Mouse (Mus musculus) heart, embryonic 11.5 days (tissue): ENCODE results near the gene Ryk. TPM values are rescaled to one million over a fixed set of nuclear protein-coding genes. Genes with fewer than 3 reads are reported as not detected.

Experiments used
- ATAC-seq: fragments of 200-750 bp; cut with Nextera tagmentation; replicated peaks from 2 replicates; pipeline ENCODE4 v1.8.0; 2017; ENCODE audit warnings: moderate library complexity; ENCODE audit not compliant: insufficient number of reproducible peaks, low FRiP score, low TSS enrichment
- H3K27ac ChIP-seq: fragments of 300-500 bp; sonication (generic); 2 replicates; pipeline ENCODE4 v1.5.1; 2014; ENCODE audit warnings: mild to moderate bottlenecking, low read depth, low read length
- H3K27me3 ChIP-seq: fragments of 300-500 bp; sonication (generic); 2 replicates; pipeline ENCODE4 v1.6.1; 2014; ENCODE audit warnings: mild to moderate bottlenecking, low read length, mixed read lengths; ENCODE audit not compliant: control insufficient read depth, insufficient read depth
- H3K36me3 ChIP-seq: fragments of 300-500 bp; sonication (generic); 2 replicates; pipeline ENCODE4 v1.6.1; 2014; ENCODE audit warnings: mild to moderate bottlenecking, low read length, moderate library complexity, mixed read lengths; ENCODE audit not compliant: control insufficient read depth, insufficient read depth
- H3K4me1 ChIP-seq: fragments of 300-500 bp; sonication (generic); 2 replicates; pipeline ENCODE4 v1.6.1; 2014; ENCODE audit warnings: low read length; ENCODE audit not compliant: control insufficient read depth, insufficient read depth
- H3K4me2 ChIP-seq: fragments of 300-500 bp; sonication (generic); 2 replicates; pipeline ENCODE4 v1.6.1; 2014; ENCODE audit warnings: mild to moderate bottlenecking, moderate library complexity
- H3K4me3 ChIP-seq: fragments of 300-500 bp; sonication (generic); 2 replicates; pipeline ENCODE4 v1.5.1; 2014; ENCODE audit warnings: low read depth, low read length
- H3K9ac ChIP-seq: fragments of 300-500 bp; sonication (generic); 2 replicates; pipeline ENCODE4 v1.6.1; 2014; ENCODE audit warnings: mild to moderate bottlenecking, low read depth, low read length, moderate library complexity
- H3K9me3 ChIP-seq: fragments of 300-500 bp; sonication (generic); replicated peaks from 2 replicates; pipeline ENCODE4 v1.6.1; 2016; ENCODE audit warnings: low read length; ENCODE audit not compliant: control insufficient read depth
- WGBS: fragments of 180-500 bp; shearing (Covaris S2); extraction: QIAGEN DNeasy Blood & Tissue Kit; methylation state at CpG from one replicate; pipeline ENCODE4 v1.1.7; 2014; ENCODE audit not compliant: insufficient replicate concordance; 5-methylcytosine and 5-hydroxymethylcytosine counted together
- polyA plus RNA-seq: library from polyadenylated mRNA; unstranded; fragments of >200 nt; fragmentation: Nextera tagmentation; extraction: Ambion mirVana; gene quantifications from 2 replicates; pipeline ENCODE4 v1.2.1, GENCODE M21; 2014

Gene Ryk
- polyA plus RNA-seq, 1 experiment from 2014 or later = 20.4 TPM

DNA sequence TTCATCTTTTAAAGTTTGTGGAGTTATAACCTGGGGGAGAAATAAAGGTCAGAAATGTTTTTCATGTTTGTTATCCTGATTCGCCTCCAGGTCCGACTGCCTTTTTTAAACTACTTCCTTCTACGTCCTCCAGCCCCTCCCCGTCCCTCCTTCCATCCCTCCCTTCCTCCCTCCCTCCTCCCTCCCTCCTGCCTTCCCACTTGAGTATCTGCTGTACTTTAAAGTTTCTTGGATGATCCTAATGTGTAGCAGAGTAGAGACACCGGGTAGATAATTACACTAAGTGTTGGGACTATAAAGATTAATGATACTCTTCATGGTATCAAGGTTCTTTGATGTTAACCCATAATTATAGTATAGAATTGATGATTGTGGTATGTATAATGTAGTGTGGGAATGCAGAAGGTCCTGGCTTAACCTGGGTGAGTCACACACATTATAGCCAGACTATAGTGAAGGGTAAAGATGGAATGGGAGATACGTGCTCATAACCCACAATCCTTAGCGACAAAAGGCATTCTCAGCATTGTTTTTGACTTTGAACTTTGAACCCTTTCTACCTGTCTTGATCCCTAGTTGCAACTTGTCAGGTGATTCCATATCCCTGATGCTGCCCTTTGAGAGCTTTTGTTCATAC lies 41.5 kb downstream of the Ryk start:
- WGBS = 85% methylated on average over 7 of the region's 7 CpGs
- Histone ChIP-seq H3K27me3 (no peaks in the 10 kb centered on the region), H3K9me3 (no peaks in the 10 kb centered on the region), H3K27ac (no peak overlapping the region), H3K9ac (no peak overlapping the region), H3K4me2 (no peak overlapping the region), H3K4me1 (no peaks in the 10 kb centered on the region), H3K36me3 (peaks cover 12% of the 10 kb centered on the region), H3K4me3 (no peak overlapping the region)
- ATAC-seq = no peak

DNA sequence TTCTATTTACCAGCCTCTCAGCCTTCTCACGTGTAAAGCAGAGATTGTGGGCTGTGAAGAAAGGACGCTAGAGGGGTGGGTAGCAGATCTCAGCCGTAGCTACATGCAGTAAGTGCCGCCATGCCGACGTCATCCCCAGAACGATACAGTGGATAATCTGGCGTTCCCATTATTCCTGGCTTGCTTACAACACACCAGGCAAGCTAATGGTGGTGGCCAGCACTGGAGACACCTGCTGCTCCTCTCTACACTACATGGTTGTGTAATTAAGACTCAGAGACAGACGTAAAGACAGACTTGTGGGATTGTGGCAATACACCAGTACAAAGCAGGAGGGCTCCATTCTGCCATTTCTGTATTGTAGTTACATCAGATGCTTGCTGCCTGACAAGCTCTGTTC lies 43.2 kb downstream of the Ryk start:
- H3K9me3 ChIP-seq = no peaks in the 10 kb centered on the region
- WGBS = 80% methylated on average over 9 of the region's 9 CpGs

GRCm38 (mm10) chr9:102879545-102879944 lies 44.8 kb downstream of the Ryk start:
- Histone ChIP-seq H3K27me3 (no peaks in the 10 kb centered on the region), H3K36me3 (peaks cover 12% of the 10 kb centered on the region), H3K9me3 (no peaks in the 10 kb centered on the region), H3K9ac (no peak overlapping the region), H3K4me1 (no peaks in the 10 kb centered on the region), H3K4me3 (no peak overlapping the region), H3K4me2 (no peak overlapping the region), H3K27ac (no peak overlapping the region)
- no peak for ATAC-seq
- WGBS = 51% methylated on average over 8 of the region's 8 CpGs

More for the DNA sequence above, 43.2 kb downstream of the Ryk start:
- H3K36me3 ChIP-seq = peaks cover 12% of the 10 kb centered on the region
- no peak overlapping the region for H3K4me3 ChIP-seq
- H3K27ac ChIP-seq = no peak overlapping the region
- no peak for ATAC-seq
- H3K4me2 ChIP-seq = no peak overlapping the region
- H3K4me1 ChIP-seq = no peaks in the 10 kb centered on the region
- H3K9ac ChIP-seq = no peak overlapping the region
- no peaks in the 10 kb centered on the region for H3K27me3 ChIP-seq

- H3K4me1 ChIP-seq = 0 out of 2 replicates have a peak, but pooled peaks cover 3% of the 10 kb centered on the region
- no peaks in the 10 kb centered on the region for H3K27me3 ChIP-seq
- no peak overlapping the region for H3K4me3 ChIP-seq
- no peak for ATAC-seq
- no peaks in the 10 kb centered on the region for H3K36me3 ChIP-seq
- no peak overlapping the region for H3K9ac ChIP-seq
- no peaks in the 10 kb centered on the region for H3K9me3 ChIP-seq
- H3K27ac ChIP-seq = no peak overlapping the region
- H3K4me2 ChIP-seq = no peak overlapping the region
- WGBS = 88% methylated on average over 9 of the region's 9 CpGs
These were observed 50.0 kb downstream of the Ryk start for GRCm38 (mm10) chr9:102884703-102885102.

DNA sequence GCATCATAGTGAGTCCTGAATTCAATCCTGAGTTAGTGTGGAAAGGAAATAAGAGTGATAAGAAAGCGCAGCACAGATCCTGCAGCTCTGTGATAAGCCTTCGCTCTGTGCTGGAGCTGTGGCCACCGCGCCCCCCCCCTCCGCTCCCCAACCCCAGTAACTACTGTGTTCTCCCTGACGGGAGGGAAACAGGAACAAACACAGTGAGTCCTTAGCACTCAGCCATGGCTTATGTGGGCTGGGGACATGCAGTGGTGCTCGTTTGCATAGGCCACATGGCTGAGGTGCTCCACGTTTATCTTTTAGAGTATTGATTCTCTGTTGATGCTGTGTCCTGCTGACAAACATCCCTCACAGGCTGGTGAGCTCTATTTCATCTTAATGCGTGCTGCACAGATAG lies 55.4 kb downstream of the Ryk start:
- Histone ChIP-seq H3K27me3 (no peaks in the 10 kb centered on the region), H3K9ac (no peak overlapping the region), H3K4me3 (no peak overlapping the region), H3K4me1 (peaks cover 6% of the 10 kb centered on the region; the same call in 1 of the 2 replicates), H3K27ac (peak overlapping the region; percentile 12; the same call in 1 of the 2 replicates), H3K4me2 (no peak overlapping the region), H3K36me3 (peaks cover 8% of the 10 kb centered on the region), H3K9me3 (no peaks in the 10 kb centered on the region)
- peak; percentile 73; the same call in 1 of the 2 replicates for ATAC-seq
- WGBS = 19% methylated on average over 9 of the region's 9 CpGs

DNA sequence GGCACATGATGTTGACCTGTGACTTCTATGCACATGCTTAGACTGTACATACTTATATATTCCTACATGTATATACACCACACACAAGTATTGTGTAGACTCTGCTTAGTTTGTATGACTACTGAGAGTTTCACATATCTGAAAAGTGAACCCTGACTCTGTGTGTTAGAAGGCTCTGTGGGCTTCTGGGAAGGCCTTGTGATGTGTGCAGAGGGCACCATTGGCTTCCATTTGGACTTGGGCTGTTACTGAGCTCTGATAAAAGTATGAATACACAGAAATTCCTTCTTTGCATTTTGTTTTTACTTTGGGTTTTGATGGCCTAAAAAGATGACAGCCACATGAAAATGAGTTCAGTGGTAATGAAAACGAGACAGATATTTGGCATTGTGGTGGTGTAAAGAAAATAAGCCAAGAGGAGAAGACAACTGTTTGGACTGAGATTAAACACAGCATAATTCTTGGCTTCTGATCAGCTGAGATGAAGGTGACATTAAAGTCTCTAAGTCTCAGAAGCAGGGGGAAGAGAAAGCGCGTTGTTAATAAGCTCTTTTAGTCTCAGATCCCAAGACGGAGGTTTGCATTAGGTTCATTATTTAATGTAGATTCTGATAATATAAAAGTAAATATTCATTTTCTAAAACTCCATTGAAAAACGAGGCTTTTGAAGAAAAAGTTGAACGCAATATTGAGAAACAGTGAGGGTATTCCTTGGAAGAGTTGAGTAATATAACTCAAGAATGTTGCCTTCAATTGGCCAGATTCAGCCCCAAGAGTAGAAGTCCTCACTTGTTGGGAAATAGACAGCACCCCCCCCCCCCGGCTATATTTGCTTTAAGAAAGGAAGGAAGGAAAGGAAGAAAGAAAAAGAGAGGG lies 58.0 kb downstream of the Ryk start:
- Histone ChIP-seq H3K9me3 (no peaks in the 10 kb centered on the region), H3K27me3 (no peaks in the 10 kb centered on the region), H3K4me2 (no peak overlapping the region), H3K36me3 (peaks cover 11% of the 10 kb centered on the region), H3K4me1 (peaks cover 6% of the 10 kb centered on the region; the same call in 1 of the 2 replicates), H3K4me3 (no peak overlapping the region), H3K27ac (no peak overlapping the region), H3K9ac (no peak overlapping the region)
- WGBS = 86% methylated on average over 7 of the region's 7 CpGs
- no peak for ATAC-seq

- no peak overlapping the region for H3K4me2 ChIP-seq
- H3K4me3 ChIP-seq = no peak overlapping the region
- H3K9me3 ChIP-seq = no peaks in the 10 kb centered on the region
- H3K36me3 ChIP-seq = peaks cover 18% of the 10 kb centered on the region
- no peak overlapping the region for H3K9ac ChIP-seq
- H3K27ac ChIP-seq = no peak overlapping the region
- WGBS = 89% methylated on average over 11 of the region's 11 CpGs
- no peak for ATAC-seq
- H3K27me3 ChIP-seq = no peaks in the 10 kb centered on the region
- H3K4me1 ChIP-seq = peaks cover 6% of the 10 kb centered on the region; the same call in 1 of the 2 replicates
These were observed 58.7 kb downstream of the Ryk start for GRCm38 (mm10) chr9:102893356-102893870.

DNA sequence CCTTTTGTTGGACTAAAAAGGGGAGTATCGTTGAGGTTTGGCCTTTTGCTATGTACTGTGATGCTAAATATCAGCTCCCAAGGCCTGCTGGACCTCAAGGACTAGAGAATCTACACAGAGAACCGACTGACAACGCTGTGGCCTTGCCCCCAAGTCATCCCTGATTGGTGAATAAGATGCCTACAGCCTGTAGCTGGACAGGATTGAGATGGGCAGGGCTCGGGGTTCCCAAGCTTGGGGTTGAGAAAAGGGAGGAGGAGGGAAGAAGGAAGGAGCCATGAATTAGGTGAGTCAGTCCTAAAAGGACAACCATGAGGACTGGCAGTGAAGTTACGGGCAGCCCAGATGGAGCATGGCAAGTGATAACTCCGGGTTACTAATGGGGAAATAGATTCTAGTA lies 65.2 kb downstream of the Ryk start:
- H3K27me3 ChIP-seq = no peaks in the 10 kb centered on the region
- no peaks in the 10 kb centered on the region for H3K4me1 ChIP-seq
- no peak overlapping the region for H3K27ac ChIP-seq
- ATAC-seq = no peak
- no peak overlapping the region for H3K9ac ChIP-seq
- peaks cover 18% of the 10 kb centered on the region for H3K36me3 ChIP-seq
- no peak overlapping the region for H3K4me2 ChIP-seq
- no peak overlapping the region for H3K4me3 ChIP-seq
- H3K9me3 ChIP-seq = no peaks in the 10 kb centered on the region
- WGBS = 84% methylated on average over 6 of the region's 6 CpGs
